Mouse (Mus musculus): Measurements from ENCODE around the gene Plk2. TPM values are rescaled to one million over a fixed set of nuclear protein-coding genes. Genes with fewer than 3 reads are reported as not detected.

Plk2 gene
- polyA plus RNA-seq, 1 experiment from 2014 or later: 125 TPM

DNA sequence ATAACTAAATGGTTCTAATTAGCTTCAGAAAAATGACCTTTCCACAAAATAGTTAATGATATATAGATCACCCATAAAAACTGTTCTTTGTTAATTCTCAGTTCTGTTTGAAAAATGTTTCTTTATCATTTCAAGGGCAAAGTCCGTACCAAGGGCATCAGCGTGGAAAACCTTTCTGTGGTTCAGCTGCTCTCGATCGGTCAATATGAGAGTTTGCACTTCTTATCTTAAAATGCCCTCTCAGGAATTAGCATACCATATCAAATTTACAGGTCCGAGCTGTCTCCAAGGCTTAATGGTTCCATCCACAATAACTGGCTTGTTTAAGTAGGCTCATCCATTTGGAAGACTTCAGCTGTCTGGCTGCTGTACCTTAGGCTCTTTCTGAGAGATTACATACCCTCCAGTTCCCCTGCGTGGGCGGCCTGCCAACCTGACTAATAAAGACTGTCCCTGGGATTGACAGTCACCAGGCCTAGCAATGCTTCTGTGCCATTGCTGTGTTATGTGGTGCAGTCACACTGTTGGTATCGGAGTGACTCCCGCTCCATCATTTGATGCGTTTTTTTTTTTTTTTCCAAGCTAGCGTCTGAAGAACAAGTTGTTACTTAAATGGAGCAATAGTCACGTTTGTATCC lies 17.8 kb downstream of the Plk2 start:
- H3K4me1 ChIP-seq: no peaks in the 10 kb centered on the region
- ATAC-seq (ENCODE audit: low FRiP score): no peak
- no peak overlapping the region for H3K27ac ChIP-seq (replicated peaks)
- H3K4me2 ChIP-seq: no peak overlapping the region
- H3K27me3 ChIP-seq (replicated peaks): no peaks in the 10 kb centered on the region
- no peaks in the 10 kb centered on the region for H3K9me3 ChIP-seq (replicated peaks)
- H3K4me3 ChIP-seq (replicated peaks): no peak overlapping the region
- no peak overlapping the region for H3K9ac ChIP-seq (replicated peaks)
- no peaks in the 10 kb centered on the region for H3K36me3 ChIP-seq
- 74% methylated on average over 12 of the region's 12 CpGs for WGBS

DNA sequence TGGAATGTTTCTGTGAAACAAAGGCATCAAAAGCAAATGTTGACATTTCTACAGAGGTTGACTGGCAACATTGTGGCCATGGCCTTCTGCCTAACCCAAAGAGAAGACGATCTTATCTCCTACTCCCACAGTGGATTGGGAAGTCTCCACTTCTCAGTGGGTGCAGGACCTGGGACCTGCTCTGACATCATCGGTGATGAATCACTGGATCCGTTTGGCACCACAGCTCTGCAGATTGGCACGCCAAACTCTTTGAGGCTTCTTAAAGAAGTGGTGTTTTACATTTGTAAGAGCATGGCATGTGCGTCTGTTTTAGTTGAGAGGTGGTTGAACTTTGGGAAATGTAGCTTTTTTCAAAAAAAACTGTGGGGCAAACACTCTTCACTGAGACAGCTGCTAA lies 23.8 kb downstream of the Plk2 start:
- H3K4me2 ChIP-seq: no peak overlapping the region
- no peak overlapping the region for H3K4me3 ChIP-seq (replicated peaks)
- H3K9me3 ChIP-seq (replicated peaks): no peaks in the 10 kb centered on the region
- H3K9ac ChIP-seq (replicated peaks): no peak overlapping the region
- H3K4me1 ChIP-seq: no peaks in the 10 kb centered on the region
- H3K27ac ChIP-seq (replicated peaks): no peak overlapping the region
- no peaks in the 10 kb centered on the region for H3K36me3 ChIP-seq
- WGBS: 83% methylated on average over 5 of the region's 5 CpGs
- H3K27me3 ChIP-seq (replicated peaks): no peaks in the 10 kb centered on the region
- ATAC-seq (ENCODE audit: low FRiP score): no peak

GRCm38 (mm10) chr13:110419640-110420039 lies 24.8 kb downstream of the Plk2 start:
- Histone ChIP-seq H3K4me3 (replicated peaks) (no peak overlapping the region), H3K9ac (replicated peaks) (no peak overlapping the region), H3K4me2 (no peak overlapping the region), H3K4me1 (no peaks in the 10 kb centered on the region), H3K27ac (replicated peaks) (no peak overlapping the region), H3K27me3 (replicated peaks) (no peaks in the 10 kb centered on the region), H3K9me3 (replicated peaks) (no peaks in the 10 kb centered on the region), H3K36me3 (no peaks in the 10 kb centered on the region)
- no peak for ATAC-seq (ENCODE audit: low FRiP score)
- WGBS: 84% methylated on average over 5 of the region's 5 CpGs

- Histone ChIP-seq H3K4me2 (no peak overlapping the region), H3K9ac (replicated peaks) (no peak overlapping the region), H3K4me3 (replicated peaks) (no peak overlapping the region), H3K27ac (replicated peaks) (no peak overlapping the region), H3K4me1 (no peaks in the 10 kb centered on the region), H3K36me3 (no peaks in the 10 kb centered on the region), H3K27me3 (replicated peaks) (no peaks in the 10 kb centered on the region), H3K9me3 (replicated peaks) (no peaks in the 10 kb centered on the region)
- ATAC-seq (ENCODE audit: low FRiP score): no peak
- 86% methylated on average over 7 of the region's 7 CpGs for WGBS
These were observed 27.6 kb downstream of the Plk2 start for GRCm38 (mm10) chr13:110422434-110422833.

DNA sequence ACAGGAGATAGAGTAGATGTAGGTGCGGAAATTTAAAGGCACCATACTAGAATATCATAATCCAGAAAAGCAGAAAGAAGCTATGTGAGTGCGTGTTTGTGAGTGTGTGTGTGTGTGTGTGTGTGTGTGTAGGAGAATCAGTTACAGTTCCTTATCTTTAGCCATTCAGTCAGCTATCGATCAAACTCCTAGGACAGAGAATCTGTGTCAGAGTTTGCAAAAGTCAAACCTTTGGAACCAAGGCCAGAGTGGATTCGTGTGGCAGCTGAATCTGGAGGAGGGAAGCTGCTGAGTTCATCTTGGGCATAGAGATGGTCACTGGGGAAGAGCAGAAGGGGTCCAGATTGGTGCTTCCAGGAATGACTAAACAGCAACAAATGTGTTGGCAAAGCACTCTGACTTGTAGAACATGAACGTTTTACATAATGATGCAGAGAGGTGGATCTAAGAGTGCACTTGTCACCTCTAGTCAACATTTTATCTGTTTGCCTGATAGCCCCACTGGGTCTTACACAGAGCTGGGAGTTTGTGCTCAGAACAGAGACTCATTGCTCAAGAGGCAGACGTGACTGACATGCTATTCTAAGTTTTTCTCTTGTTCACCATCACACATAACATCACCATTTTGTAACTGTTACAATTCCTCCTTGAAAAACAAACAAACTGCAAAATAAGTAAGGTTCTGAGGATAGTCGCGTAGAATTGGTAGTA lies 30.8 kb downstream of the Plk2 start:
- H3K9me3 ChIP-seq (replicated peaks): no peaks in the 10 kb centered on the region
- ATAC-seq (ENCODE audit: low FRiP score): no peak
- H3K4me1 ChIP-seq: peaks cover 4% of the 10 kb centered on the region; the same call in 1 of the 2 replicates
- no peak overlapping the region for H3K9ac ChIP-seq (replicated peaks)
- no peak overlapping the region for H3K27ac ChIP-seq (replicated peaks)
- H3K27me3 ChIP-seq (replicated peaks): no peaks in the 10 kb centered on the region
- 89% methylated on average over 8 of the region's 8 CpGs for WGBS
- H3K4me2 ChIP-seq: no peak overlapping the region
- H3K36me3 ChIP-seq: no peaks in the 10 kb centered on the region
- no peak overlapping the region for H3K4me3 ChIP-seq (replicated peaks)

- H3K4me2 ChIP-seq: no peak overlapping the region
- H3K27me3 ChIP-seq (replicated peaks): no peaks in the 10 kb centered on the region
- H3K27ac ChIP-seq (replicated peaks): no peak overlapping the region
- ATAC-seq (ENCODE audit: low FRiP score): no peak
- H3K4me3 ChIP-seq (replicated peaks): no peak overlapping the region
- peaks cover 5% of the 10 kb centered on the region; the same call in 1 of the 2 replicates for H3K4me1 ChIP-seq
- H3K36me3 ChIP-seq: no peaks in the 10 kb centered on the region
- H3K9ac ChIP-seq (replicated peaks): no peak overlapping the region
- H3K9me3 ChIP-seq (replicated peaks): no peaks in the 10 kb centered on the region
These were observed 36.5 kb downstream of the Plk2 start for GRCm38 (mm10) chr13:110431388-110431787.

- WGBS: 52% methylated on average over 2 of the region's 2 CpGs
- Histone ChIP-seq H3K36me3 (no peaks in the 10 kb centered on the region), H3K4me3 (replicated peaks) (no peak overlapping the region), H3K27ac (replicated peaks) (no peak overlapping the region), H3K9me3 (replicated peaks) (no peaks in the 10 kb centered on the region), H3K4me1 (peaks cover 5% of the 10 kb centered on the region; the same call in 1 of the 2 replicates), H3K4me2 (no peak overlapping the region), H3K9ac (replicated peaks) (no peak overlapping the region), H3K27me3 (replicated peaks) (no peaks in the 10 kb centered on the region)
- ATAC-seq (ENCODE audit: low FRiP score): no peak
These were observed 37.3 kb downstream of the Plk2 start for GRCm38 (mm10) chr13:110432062-110432566.

DNA sequence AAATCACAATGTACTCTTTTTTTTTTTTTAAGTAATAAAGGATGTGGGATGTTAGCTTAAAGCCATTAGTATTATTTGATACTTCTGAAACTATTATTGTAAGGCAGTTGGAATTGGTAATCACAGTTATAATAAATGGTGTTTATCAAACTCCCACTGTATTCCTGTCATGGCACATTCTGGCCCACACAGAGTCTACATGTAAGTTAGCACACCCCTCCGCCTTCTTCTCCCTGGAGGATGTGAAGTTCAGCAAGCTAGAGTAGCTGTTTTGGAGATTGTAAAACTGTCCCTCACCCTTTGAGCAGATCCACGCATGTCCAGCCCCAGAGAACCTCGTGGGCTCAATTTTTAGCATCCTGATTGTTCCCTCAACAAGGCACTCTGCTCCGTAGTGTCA lies 37.8 kb downstream of the Plk2 start:
- no peaks in the 10 kb centered on the region for H3K9me3 ChIP-seq (replicated peaks)
- peaks cover 5% of the 10 kb centered on the region; the same call in 1 of the 2 replicates for H3K4me1 ChIP-seq
- no peaks in the 10 kb centered on the region for H3K27me3 ChIP-seq (replicated peaks)
- no peak overlapping the region for H3K4me2 ChIP-seq
- WGBS: 77% methylated on average over 4 of the region's 4 CpGs
- H3K36me3 ChIP-seq: no peaks in the 10 kb centered on the region
- H3K27ac ChIP-seq (replicated peaks): no peak overlapping the region
- no peak overlapping the region for H3K9ac ChIP-seq (replicated peaks)
- H3K4me3 ChIP-seq (replicated peaks): no peak overlapping the region
- no peak for ATAC-seq (ENCODE audit: low FRiP score)

- WGBS: 62% methylated on average over 7 of the region's 7 CpGs
- ATAC-seq (ENCODE audit: low FRiP score): no peak
- H3K4me1 ChIP-seq: no peaks in the 10 kb centered on the region
- H3K9me3 ChIP-seq (replicated peaks): no peaks in the 10 kb centered on the region
- no peak overlapping the region for H3K4me3 ChIP-seq (replicated peaks)
- no peaks in the 10 kb centered on the region for H3K36me3 ChIP-seq
- no peaks in the 10 kb centered on the region for H3K27me3 ChIP-seq (replicated peaks)
- no peak overlapping the region for H3K27ac ChIP-seq (replicated peaks)
- H3K9ac ChIP-seq (replicated peaks): no peak overlapping the region
- H3K4me2 ChIP-seq: no peak overlapping the region
These were observed 41.8 kb downstream of the Plk2 start for GRCm38 (mm10) chr13:110436692-110437091.

DNA sequence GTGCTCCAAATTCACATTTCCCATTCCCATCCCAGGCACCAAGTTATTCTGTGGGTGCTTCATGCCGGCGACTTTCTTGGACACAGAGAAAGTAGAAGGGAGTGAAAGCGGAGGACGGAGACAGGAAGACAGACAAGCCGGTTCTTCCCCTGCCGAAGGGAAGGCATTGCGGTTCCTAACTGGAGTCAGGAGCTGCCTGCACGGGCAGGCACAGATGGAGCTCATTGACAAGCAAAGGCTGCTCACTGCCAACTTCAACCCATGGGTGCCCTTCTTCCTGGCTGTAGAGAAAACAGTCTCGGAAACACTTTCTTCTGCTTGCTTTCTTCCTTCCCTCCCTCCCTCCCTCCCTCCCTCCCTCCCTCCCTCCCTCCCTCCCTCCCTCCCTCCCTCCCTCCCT lies 43.8 kb downstream of the Plk2 start:
- Histone ChIP-seq H3K4me3 (replicated peaks) (no peak overlapping the region), H3K27ac (replicated peaks) (no peak overlapping the region), H3K27me3 (replicated peaks) (no peaks in the 10 kb centered on the region), H3K9ac (replicated peaks) (no peak overlapping the region), H3K4me1 (no peaks in the 10 kb centered on the region), H3K36me3 (no peaks in the 10 kb centered on the region), H3K4me2 (no peak overlapping the region), H3K9me3 (replicated peaks) (no peaks in the 10 kb centered on the region)
- no peak for ATAC-seq (ENCODE audit: low FRiP score)
- WGBS: 81% methylated on average over 9 of the region's 9 CpGs

DNA sequence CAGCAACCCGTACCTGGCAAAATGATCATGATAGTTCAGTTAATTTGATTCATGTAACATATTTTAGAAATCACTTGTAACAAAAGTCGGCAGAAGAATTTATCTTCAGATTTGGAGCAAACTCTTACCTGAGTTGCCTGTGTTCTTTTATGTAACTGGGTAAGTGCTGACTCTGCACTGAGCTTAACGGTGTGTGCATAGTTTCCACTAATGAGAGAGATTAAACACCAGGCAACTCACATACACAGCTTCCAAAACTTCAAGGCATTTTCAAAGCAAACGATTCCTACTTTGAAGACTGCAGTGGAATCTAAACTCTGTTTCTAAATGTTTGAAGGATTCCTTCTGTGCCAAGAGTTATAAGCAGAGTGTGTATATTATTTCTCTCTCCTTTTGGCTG lies 49.5 kb downstream of the Plk2 start:
- Histone ChIP-seq H3K9ac (replicated peaks) (no peak overlapping the region), H3K9me3 (replicated peaks) (no peaks in the 10 kb centered on the region), H3K4me1 (no peaks in the 10 kb centered on the region), H3K36me3 (no peaks in the 10 kb centered on the region), H3K4me3 (replicated peaks) (no peak overlapping the region), H3K27me3 (replicated peaks) (no peaks in the 10 kb centered on the region), H3K27ac (replicated peaks) (no peak overlapping the region), H3K4me2 (no peak overlapping the region)
- 72% methylated on average over 4 of the region's 4 CpGs for WGBS
- no peak for ATAC-seq (ENCODE audit: low FRiP score)

DNA sequence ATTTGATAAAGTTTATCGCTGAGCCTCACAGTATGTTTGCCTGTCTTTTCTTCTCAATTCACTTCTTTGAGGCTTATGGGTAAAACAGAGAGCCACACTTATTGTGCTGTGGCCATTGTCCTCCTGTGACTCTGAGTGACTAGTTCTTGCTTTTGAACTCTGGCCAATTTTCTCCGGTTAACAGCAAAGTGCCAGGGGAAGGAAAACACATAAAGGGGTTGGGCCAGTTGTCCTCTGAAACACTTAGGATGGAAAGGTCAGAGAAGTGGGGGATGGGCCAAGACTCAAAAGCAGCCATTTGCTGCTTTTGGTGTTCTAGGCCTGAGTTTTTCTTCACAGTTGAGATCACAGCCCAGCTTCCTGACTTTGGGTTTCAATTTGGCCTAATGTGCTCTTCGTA lies 50.0 kb downstream of the Plk2 start:
- Histone ChIP-seq H3K4me2 (no peak overlapping the region), H3K9ac (replicated peaks) (no peak overlapping the region), H3K4me3 (replicated peaks) (no peak overlapping the region), H3K27me3 (replicated peaks) (no peaks in the 10 kb centered on the region), H3K27ac (replicated peaks) (no peak overlapping the region), H3K9me3 (replicated peaks) (no peaks in the 10 kb centered on the region), H3K4me1 (no peaks in the 10 kb centered on the region), H3K36me3 (no peaks in the 10 kb centered on the region)
- 41% methylated on average over 3 of the region's 3 CpGs for WGBS
- no peak for ATAC-seq (ENCODE audit: low FRiP score)
